Mouse (Mus musculus): Measurements from ENCODE around the gene Tmem184b. TPM values are rescaled to one million over a fixed set of nuclear protein-coding genes. Genes with fewer than 3 reads are reported as not detected.
A peak's percentile ranks its signal among the peaks of the same experiment; 100 is the strongest.

The Tmem184b gene
- polyA plus RNA-seq, 1 experiment from 2014 or later: 75.5 TPM

DNA sequence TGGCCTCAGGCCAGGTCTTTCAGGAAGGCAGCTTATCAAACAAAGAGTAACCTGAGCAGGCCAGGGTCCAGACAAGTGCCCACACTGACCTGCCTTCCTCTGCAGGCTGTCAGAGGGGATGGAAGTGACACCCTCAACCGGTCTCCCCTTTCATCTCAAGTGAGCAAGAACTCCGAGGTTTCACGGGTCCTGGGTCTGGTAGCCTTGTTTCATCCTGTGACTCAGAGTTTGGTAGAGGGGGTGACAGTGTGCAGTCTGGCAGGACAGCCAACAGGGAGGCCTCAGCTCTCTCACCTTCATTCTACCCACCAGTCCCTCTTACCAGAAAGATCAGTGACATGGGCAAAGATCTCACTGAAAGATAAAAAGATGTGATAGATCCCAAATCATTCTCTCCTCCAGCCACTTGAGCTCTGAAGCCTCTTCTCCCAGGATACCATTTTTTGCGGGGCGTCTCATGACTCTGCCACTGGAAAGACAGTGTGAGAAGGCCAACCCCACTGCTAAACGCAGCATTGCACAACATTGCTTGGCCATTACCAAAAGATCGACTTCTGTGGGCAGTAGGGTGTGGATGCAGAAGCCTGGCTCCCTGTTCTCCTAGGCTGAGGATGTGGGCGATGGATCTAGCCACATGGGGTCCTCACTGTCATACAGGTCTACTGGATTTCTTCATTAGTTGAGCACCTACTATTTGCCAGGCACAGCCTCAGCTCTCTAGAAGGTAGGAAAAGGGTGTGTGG is 57.1 kb downstream of the Tmem184b start, which contains the start of gene Maff:
Gene Maff, plus strand, starts transcription at position 571 of the 743 bp plus-strand sequence.
- no peaks in the 10 kb centered on the region for H3K36me3 ChIP-seq
- peak within 1 kb of the TSS; percentile 85 for H3K4me3 ChIP-seq (replicated peaks)
- H3K27me3 ChIP-seq: no peaks in the 10 kb centered on the region
- no peak for ATAC-seq (replicated peaks; ENCODE audit: low FRiP score)
- peak within 1 kb of the TSS; percentile 96 for H3K27ac ChIP-seq
- WGBS: 49% methylated on average over 8 of the region's 8 CpGs
- H3K9me3 ChIP-seq (replicated peaks): no peaks in the 10 kb centered on the region
- peak within 1 kb of the TSS; percentile 82 for H3K9ac ChIP-seq
- peaks cover 26% of the 10 kb centered on the region for H3K4me1 ChIP-seq
- peak within 1 kb of the TSS; percentile 99 for H3K4me2 ChIP-seq

GRCm38 (mm10) chr15:79344627-79345026 is 58.7 kb downstream of the Tmem184b start:
- 59% methylated on average over 4 of the region's 4 CpGs for WGBS
- Histone ChIP-seq H3K9me3 (replicated peaks) (no peaks in the 10 kb centered on the region), H3K4me3 (replicated peaks) (no peak overlapping the region), H3K36me3 (no peaks in the 10 kb centered on the region), H3K4me1 (peaks cover 21% of the 10 kb centered on the region), H3K4me2 (no peak overlapping the region), H3K9ac (no peak overlapping the region), H3K27ac (no peak overlapping the region), H3K27me3 (no peaks in the 10 kb centered on the region)
- ATAC-seq (replicated peaks; ENCODE audit: low FRiP score): no peak

DNA sequence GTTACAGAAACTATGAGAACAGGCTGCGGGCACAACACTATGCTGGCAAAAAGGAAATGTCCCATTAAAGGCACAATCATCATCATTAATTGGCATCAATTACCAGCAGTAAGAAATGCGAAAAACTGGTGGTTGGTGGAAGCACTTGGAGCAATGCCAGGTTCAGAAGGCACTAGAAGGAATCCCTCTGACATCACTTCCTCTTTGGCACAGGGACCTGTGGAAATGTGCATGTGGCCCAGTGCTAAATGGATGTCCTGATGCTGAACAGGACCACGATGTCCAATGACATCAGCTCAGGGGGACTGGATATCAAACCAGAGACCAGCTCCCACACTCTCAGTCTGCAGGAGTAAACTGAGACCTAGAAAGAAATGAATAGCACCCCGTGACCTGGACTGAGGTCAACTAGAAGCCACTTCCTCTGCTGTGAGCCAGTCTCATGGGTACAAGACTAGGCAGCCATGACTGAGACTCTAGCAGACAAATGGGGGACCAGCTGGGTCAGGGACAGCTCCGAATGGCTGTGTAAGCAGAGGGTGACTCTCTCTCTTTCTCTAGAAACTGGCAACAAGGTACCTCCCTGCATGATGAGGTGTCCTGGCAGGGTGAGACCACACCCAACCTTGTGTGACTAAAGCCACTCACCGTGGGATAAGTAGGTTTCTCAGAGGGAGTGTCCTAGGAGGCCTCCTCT is 60.6 kb downstream of the Tmem184b start:
- no peak overlapping the region for H3K27ac ChIP-seq
- WGBS: 70% methylated on average over 6 of the region's 6 CpGs
- H3K4me1 ChIP-seq: 0 out of 2 replicates have a peak, but pooled peaks cover 9% of the 10 kb centered on the region
- H3K27me3 ChIP-seq: no peaks in the 10 kb centered on the region
- no peak overlapping the region for H3K4me3 ChIP-seq (replicated peaks)
- H3K4me2 ChIP-seq: no peak overlapping the region
- no peak overlapping the region for H3K9ac ChIP-seq
- H3K36me3 ChIP-seq: no peaks in the 10 kb centered on the region
- no peak for ATAC-seq (replicated peaks; ENCODE audit: low FRiP score)
- no peaks in the 10 kb centered on the region for H3K9me3 ChIP-seq (replicated peaks)

DNA sequence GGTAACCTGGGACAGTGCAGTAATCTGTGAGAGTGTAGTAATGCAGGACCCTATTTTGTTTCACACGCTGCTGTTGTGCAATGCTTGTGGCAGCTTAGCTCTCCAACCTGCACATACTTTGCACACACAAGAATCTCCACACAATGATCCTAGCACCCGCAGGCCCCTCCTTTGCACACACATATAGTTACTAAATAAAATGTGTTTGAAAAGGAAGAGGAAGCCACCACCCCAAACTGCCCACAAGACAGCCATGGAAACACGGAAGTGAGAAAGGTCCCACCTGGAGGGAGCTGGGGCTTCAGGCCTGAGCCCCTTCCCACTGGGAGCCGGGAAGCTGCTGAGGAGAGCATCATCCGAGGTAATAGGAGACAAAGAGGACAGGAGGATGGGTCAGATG is 64.4 kb downstream of the Tmem184b start:
- 71% methylated on average over 5 of the region's 5 CpGs for WGBS
- no peak for ATAC-seq (replicated peaks; ENCODE audit: low FRiP score)
- Histone ChIP-seq H3K4me1 (no peaks in the 10 kb centered on the region), H3K27ac (no peak overlapping the region), H3K36me3 (no peaks in the 10 kb centered on the region), H3K9ac (no peak overlapping the region), H3K4me3 (replicated peaks) (no peak overlapping the region), H3K9me3 (replicated peaks) (no peaks in the 10 kb centered on the region), H3K4me2 (no peak overlapping the region), H3K27me3 (no peaks in the 10 kb centered on the region)

GRCm38 (mm10) chr15:79335061-79335655 is 68.2 kb downstream of the Tmem184b start:
- Histone ChIP-seq H3K4me2 (no peak overlapping the region), H3K4me1 (0 out of 2 replicates have a peak, but pooled peaks cover 2% of the 10 kb centered on the region)
- WGBS: 56% methylated on average over 7 of the region's 7 CpGs

GRCm38 (mm10) chr15:79333409-79333808 is 70.0 kb downstream of the Tmem184b start:
- no peak for ATAC-seq (replicated peaks; ENCODE audit: low FRiP score)
- Histone ChIP-seq H3K36me3 (no peaks in the 10 kb centered on the region), H3K9ac (no peak overlapping the region), H3K4me1 (peaks cover 5% of the 10 kb centered on the region; the same call in 1 of the 2 replicates), H3K27ac (no peak overlapping the region), H3K4me2 (no peak overlapping the region), H3K9me3 (replicated peaks) (no peaks in the 10 kb centered on the region), H3K4me3 (replicated peaks) (no peak overlapping the region), H3K27me3 (no peaks in the 10 kb centered on the region)
- 54% methylated on average over 4 of the region's 4 CpGs for WGBS

More at GRCm38 (mm10) chr15:79335061-79335655, 68.2 kb downstream of the Tmem184b start:
- no peak overlapping the region for H3K9ac ChIP-seq
- H3K4me3 ChIP-seq (replicated peaks): no peak overlapping the region
- no peaks in the 10 kb centered on the region for H3K27me3 ChIP-seq
- H3K9me3 ChIP-seq (replicated peaks): no peaks in the 10 kb centered on the region
- no peaks in the 10 kb centered on the region for H3K36me3 ChIP-seq
- 0 out of 2 replicates have a peak overlapping the region, but pooled peaks have one; percentile 13 for H3K27ac ChIP-seq
- ATAC-seq (replicated peaks; ENCODE audit: low FRiP score): no peak

DNA sequence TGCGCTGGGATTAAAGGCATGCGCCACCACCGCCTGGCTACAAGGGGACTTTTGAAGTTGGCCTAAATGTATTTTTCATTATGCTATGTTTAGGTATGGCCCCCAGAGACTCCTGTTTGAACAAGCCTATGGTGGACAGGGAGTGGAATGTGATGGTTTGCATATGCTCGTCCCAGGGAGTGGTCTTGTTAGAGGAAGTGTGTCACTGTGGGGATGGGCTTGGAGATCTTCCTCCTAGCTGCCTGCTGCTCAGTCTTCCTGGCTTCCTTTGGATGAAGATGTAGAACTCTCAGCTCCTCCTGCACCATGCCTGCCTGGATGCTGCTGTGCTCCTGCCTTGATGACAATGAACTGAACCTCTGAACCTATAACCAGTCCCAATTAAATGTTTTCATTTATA is 72.8 kb downstream of the Tmem184b start:
- no peaks in the 10 kb centered on the region for H3K9me3 ChIP-seq (replicated peaks)
- no peaks in the 10 kb centered on the region for H3K27me3 ChIP-seq
- no peak overlapping the region for H3K4me2 ChIP-seq
- H3K36me3 ChIP-seq: no peaks in the 10 kb centered on the region
- H3K4me3 ChIP-seq (replicated peaks): no peak overlapping the region
- no peak overlapping the region for H3K9ac ChIP-seq
- H3K4me1 ChIP-seq: peaks cover 29% of the 10 kb centered on the region
- no peak for ATAC-seq (replicated peaks; ENCODE audit: low FRiP score)
- WGBS: 60% methylated on average over 4 of the region's 4 CpGs
- 0 out of 2 replicates have a peak overlapping the region, but pooled peaks have one; percentile 49 for H3K27ac ChIP-seq

- 89% methylated on average over 6 of the region's 6 CpGs for WGBS
These were observed 73.4 kb downstream of the Tmem184b start for GRCm38 (mm10) chr15:79329979-79330363.

DNA sequence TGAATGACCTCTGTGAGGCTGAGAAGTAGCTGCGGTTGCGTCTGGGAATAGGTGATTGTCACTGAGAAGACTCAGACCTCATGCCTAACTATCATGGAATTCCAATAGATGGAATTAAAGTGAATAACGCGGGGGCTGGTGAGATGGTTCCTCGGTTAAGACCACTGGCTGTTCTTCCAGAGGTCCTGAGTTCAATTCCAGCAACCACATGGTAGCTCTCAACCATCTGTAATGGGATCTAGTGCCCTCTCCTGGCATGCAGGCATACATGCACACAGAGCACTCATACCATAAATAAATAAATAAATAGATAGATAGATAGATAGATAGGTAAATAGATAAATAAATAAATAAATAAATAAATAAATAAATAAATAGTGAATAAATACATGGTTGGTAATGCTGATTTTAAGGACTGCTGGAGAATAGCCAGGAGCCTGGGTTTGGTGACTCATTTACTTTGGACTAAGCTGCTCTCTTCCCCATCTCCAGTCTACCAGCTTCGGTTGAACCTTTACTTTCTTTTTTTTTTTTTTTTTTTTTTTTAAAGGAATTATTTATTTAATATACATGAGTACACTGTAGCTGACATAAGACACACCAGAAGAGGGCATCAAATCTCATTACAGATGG is 73.9 kb downstream of the Tmem184b start:
- 96% methylated on average over 6 of the region's 6 CpGs for WGBS
- Histone ChIP-seq H3K9me3 (replicated peaks) (no peaks in the 10 kb centered on the region), H3K4me3 (replicated peaks) (no peak overlapping the region), H3K4me2 (no peak overlapping the region), H3K27ac (no peak overlapping the region), H3K9ac (no peak overlapping the region), H3K36me3 (no peaks in the 10 kb centered on the region), H3K4me1 (peaks cover 37% of the 10 kb centered on the region), H3K27me3 (no peaks in the 10 kb centered on the region)
- no peak for ATAC-seq (replicated peaks; ENCODE audit: low FRiP score)

More at GRCm38 (mm10) chr15:79329979-79330363, 73.4 kb downstream of the Tmem184b start:
- Histone ChIP-seq H3K9me3 (replicated peaks) (no peaks in the 10 kb centered on the region), H3K9ac (no peak overlapping the region), H3K4me1 (peaks cover 32% of the 10 kb centered on the region), H3K27me3 (no peaks in the 10 kb centered on the region), H3K4me2 (no peak overlapping the region), H3K4me3 (replicated peaks) (no peak overlapping the region), H3K27ac (0 out of 2 replicates have a peak overlapping the region, but pooled peaks have one; percentile 45), H3K36me3 (no peaks in the 10 kb centered on the region)
- ATAC-seq (replicated peaks; ENCODE audit: low FRiP score): no peak

GRCm38 (mm10) chr15:79328939-79329275 is 74.5 kb downstream of the Tmem184b start:
- ATAC-seq (replicated peaks; ENCODE audit: low FRiP score): no peak
- Histone ChIP-seq H3K9me3 (replicated peaks) (no peaks in the 10 kb centered on the region), H3K27ac (no peak overlapping the region), H3K9ac (no peak overlapping the region), H3K4me1 (peaks cover 43% of the 10 kb centered on the region), H3K36me3 (no peaks in the 10 kb centered on the region), H3K4me2 (peak overlapping the region; percentile 88), H3K4me3 (replicated peaks) (no peak overlapping the region), H3K27me3 (no peaks in the 10 kb centered on the region)
- 93% methylated on average over 4 of the region's 4 CpGs for WGBS

DNA sequence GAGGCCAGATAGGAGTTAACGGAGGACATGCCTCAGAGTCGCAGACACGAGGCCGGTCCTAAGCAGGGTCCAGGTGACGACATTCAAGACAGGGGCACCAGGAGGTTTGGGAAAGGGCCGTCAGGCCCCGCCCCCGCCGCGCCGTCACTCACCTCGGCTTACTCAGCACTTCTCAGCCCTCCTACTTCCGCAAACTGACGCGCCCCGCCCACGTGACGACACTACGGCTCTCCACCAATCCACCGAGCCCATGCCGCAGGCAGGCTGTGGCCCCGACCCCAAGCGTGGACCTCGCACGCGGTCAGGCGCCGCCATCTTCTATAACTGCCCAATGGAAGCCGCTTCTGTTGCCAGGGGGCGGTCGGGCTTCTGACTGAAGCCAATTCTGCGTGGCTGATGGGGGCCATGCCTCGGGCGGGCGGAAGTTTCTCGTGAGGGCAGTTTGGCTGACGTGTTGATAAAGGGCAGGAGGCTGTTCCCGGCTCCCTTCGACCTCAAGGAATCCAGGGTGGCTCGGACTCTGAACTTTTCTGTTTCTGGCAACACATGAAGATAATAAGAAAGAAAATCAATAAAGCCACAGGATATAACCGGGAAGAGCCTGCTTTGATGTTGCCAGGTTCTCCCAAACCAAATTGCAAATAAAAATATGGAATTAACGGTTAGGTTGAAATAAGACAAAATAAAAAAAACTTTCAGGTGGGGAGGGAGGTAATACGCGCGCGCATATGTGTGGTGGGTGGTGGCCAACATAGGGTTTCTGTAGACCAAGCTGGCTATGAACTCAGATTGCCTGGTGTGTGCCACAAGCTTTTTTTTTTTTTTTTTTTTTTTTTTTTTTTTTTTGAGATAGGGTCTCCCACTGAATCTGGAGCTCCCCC is 75.1 kb downstream of the Tmem184b start, which contains the start of gene Pla2g6:
Gene Pla2g6, minus strand, starts transcription at position 333 of the 881 bp plus-strand sequence.
- H3K9me3 ChIP-seq (replicated peaks): no peaks in the 10 kb centered on the region
- H3K4me2 ChIP-seq: peak within 1 kb of the TSS; percentile 88
- H3K4me1 ChIP-seq: peaks cover 49% of the 10 kb centered on the region
- H3K9ac ChIP-seq: peak within 1 kb of the TSS; percentile 62
- H3K27ac ChIP-seq: peak within 1 kb of the TSS; percentile 94
- H3K36me3 ChIP-seq: no peaks in the 10 kb centered on the region
- ATAC-seq (replicated peaks; ENCODE audit: low FRiP score): peak; percentile 95
- WGBS: 3% methylated on average over 46 of the region's 46 CpGs
- peak within 1 kb of the TSS; percentile 61 for H3K4me3 ChIP-seq (replicated peaks)
- no peaks in the 10 kb centered on the region for H3K27me3 ChIP-seq
